Mouse (Mus musculus): ENCODE measurements around the gene Nt5c1b.

DNA sequence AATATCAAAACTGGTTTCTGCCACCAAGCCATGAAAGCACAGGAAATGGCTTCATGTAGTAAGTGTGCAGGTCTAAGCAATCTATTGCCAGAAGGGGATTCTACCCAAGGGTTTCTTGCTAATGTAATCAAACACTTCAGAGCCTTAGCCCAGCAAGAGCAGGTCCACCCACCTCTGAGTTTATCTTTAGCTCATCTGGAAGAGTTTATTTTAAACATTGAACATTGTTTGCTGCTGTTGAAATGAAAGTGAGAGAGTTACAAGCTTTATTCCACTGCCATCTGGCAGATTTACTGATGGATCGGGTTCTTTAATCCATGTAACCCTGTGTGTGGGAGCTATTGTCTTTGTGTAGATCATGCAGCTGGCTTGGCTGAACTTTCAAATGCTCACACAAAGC lies 31.0 kb downstream of the Nt5c1b start:
- TF ChIP-seq POLR2A (IDR thresholded peaks at IDR 0.05; ENCODE audit: insufficient read depth, low read depth, low read length) (no peak), CTCF (IDR thresholded peaks at IDR 0.05) (no peak)

All from heart, adult 2 months (tissue).